Mouse (Mus musculus): ENCODE results near the gene H2-D1. TPM values are rescaled to one million over a fixed set of nuclear protein-coding genes. Genes with fewer than 3 reads are reported as not detected.

H2-D1 gene
- polyA plus RNA-seq, 1 experiment = 351 TPM

- H3K4me3 ChIP-seq (ENCODE audit: insufficient read depth, low read depth, low read length) = no peak overlapping the region
- 0 out of 2 replicates have a peak, but pooled peaks cover 5% of the 10 kb centered on the region for H3K4me1 ChIP-seq (ENCODE audit: control insufficient read depth, insufficient read depth, low read length)
- no peak for DNase-seq
- H3K27ac ChIP-seq (ENCODE audit: insufficient read depth, low read depth, low read length) = no peak overlapping the region
- 50% methylated on average over 1 of the region's 1 CpGs for WGBS
- H3K27me3 ChIP-seq (replicated peaks; ENCODE audit: control insufficient read depth, insufficient read depth, low read length) = no peaks in the 10 kb centered on the region
- no peak for TF ChIP-seq CTCF (conservative IDR thresholded peaks at IDR 0.05; ENCODE audit: insufficient read depth, insufficient read length, low read depth, low read length)
- no peak for TF ChIP-seq POLR2A (IDR thresholded peaks at IDR 0.05; ENCODE audit: low read depth, low read length)
- no peaks in the 10 kb centered on the region; the same call in 1 of the 2 replicates for H3K36me3 ChIP-seq (ENCODE audit: control insufficient read depth, insufficient read depth, low read length)
Observed at GRCm38 (mm10) chr17:35257378-35257777, 5.2 kb upstream of the H2-D1 start.

- DNase-seq = peak; percentile 98
- Histone ChIP-seq H3K27ac (ENCODE audit: insufficient read depth, low read depth, low read length) (no peak overlapping the region), H3K4me3 (ENCODE audit: insufficient read depth, low read depth, low read length) (peak overlapping the region; percentile 54), H3K36me3 (ENCODE audit: control insufficient read depth, insufficient read depth, low read length) (no peaks in the 10 kb centered on the region; the same call in 1 of the 2 replicates), H3K27me3 (replicated peaks; ENCODE audit: control insufficient read depth, insufficient read depth, low read length) (no peaks in the 10 kb centered on the region), H3K4me1 (ENCODE audit: control insufficient read depth, insufficient read depth, low read length) (peaks cover 8% of the 10 kb centered on the region; the same call in 1 of the 2 replicates)
- TF ChIP-seq POLR2A (IDR thresholded peaks at IDR 0.05; ENCODE audit: low read depth, low read length) (no peak), CTCF (conservative IDR thresholded peaks at IDR 0.05; ENCODE audit: insufficient read depth, insufficient read length, low read depth, low read length) (peak; percentile 92)
- WGBS = 3% methylated on average over 17 of the region's 17 CpGs
Observed at GRCm38 (mm10) chr17:35257824-35258491, 4.6 kb upstream of the H2-D1 start.

GRCm38 (mm10) chr17:35258492-35259478, 3.7 kb upstream of the H2-D1 start:
- peak overlapping the region; percentile 69 for H3K27ac ChIP-seq (ENCODE audit: insufficient read depth, low read depth, low read length)
- no peaks in the 10 kb centered on the region for H3K27me3 ChIP-seq (replicated peaks; ENCODE audit: control insufficient read depth, insufficient read depth, low read length)
- peak; percentile 80 for DNase-seq
- TF ChIP-seq POLR2A (IDR thresholded peaks at IDR 0.05; ENCODE audit: low read depth, low read length) (no peak), CTCF (conservative IDR thresholded peaks at IDR 0.05; ENCODE audit: insufficient read depth, insufficient read length, low read depth, low read length) (0 out of 2 replicates have a peak, but pooled peaks have one; percentile 5)
- peaks cover 8% of the 10 kb centered on the region; the same call in 1 of the 2 replicates for H3K4me1 ChIP-seq (ENCODE audit: control insufficient read depth, insufficient read depth, low read length)
- H3K36me3 ChIP-seq (ENCODE audit: control insufficient read depth, insufficient read depth, low read length) = no peaks in the 10 kb centered on the region
- H3K4me3 ChIP-seq (ENCODE audit: insufficient read depth, low read depth, low read length) = no peak overlapping the region
- 48% methylated on average over 14 of the region's 14 CpGs for WGBS

GRCm38 (mm10) chr17:35259621-35260020, 2.9 kb upstream of the H2-D1 start:
- peak overlapping the region; percentile 69 for H3K27ac ChIP-seq (ENCODE audit: insufficient read depth, low read depth, low read length)
- H3K27me3 ChIP-seq (replicated peaks; ENCODE audit: control insufficient read depth, insufficient read depth, low read length) = no peaks in the 10 kb centered on the region
- no peaks in the 10 kb centered on the region for H3K36me3 ChIP-seq (ENCODE audit: control insufficient read depth, insufficient read depth, low read length)
- DNase-seq = no peak
- TF ChIP-seq POLR2A (IDR thresholded peaks at IDR 0.05; ENCODE audit: low read depth, low read length) = no peak
- TF ChIP-seq CTCF (conservative IDR thresholded peaks at IDR 0.05; ENCODE audit: insufficient read depth, insufficient read length, low read depth, low read length) = no peak
- 71% methylated on average over 4 of the region's 4 CpGs for WGBS
- H3K4me3 ChIP-seq (ENCODE audit: insufficient read depth, low read depth, low read length) = no peak overlapping the region
- H3K4me1 ChIP-seq (ENCODE audit: control insufficient read depth, insufficient read depth, low read length) = peaks cover 8% of the 10 kb centered on the region; the same call in 1 of the 2 replicates

GRCm38 (mm10) chr17:35261651-35262050, 879 bp upstream of the H2-D1 start:
- TF ChIP-seq CTCF (conservative IDR thresholded peaks at IDR 0.05; ENCODE audit: insufficient read depth, insufficient read length, low read depth, low read length) = no peak
- no peak for TF ChIP-seq POLR2A (IDR thresholded peaks at IDR 0.05; ENCODE audit: low read depth, low read length)
- DNase-seq = no peak
- WGBS = 88% methylated on average over 13 of the region's 13 CpGs
- Histone ChIP-seq H3K27me3 (replicated peaks; ENCODE audit: control insufficient read depth, insufficient read depth, low read length) (no peaks in the 10 kb centered on the region), H3K27ac (ENCODE audit: insufficient read depth, low read depth, low read length) (no peak overlapping the region), H3K36me3 (ENCODE audit: control insufficient read depth, insufficient read depth, low read length) (no peaks in the 10 kb centered on the region), H3K4me3 (ENCODE audit: insufficient read depth, low read depth, low read length) (no peak overlapping the region), H3K4me1 (ENCODE audit: control insufficient read depth, insufficient read depth, low read length) (peaks cover 8% of the 10 kb centered on the region; the same call in 1 of the 2 replicates)

GRCm38 (mm10) chr17:35263523-35263883, 973 bp downstream of the H2-D1 start:
- peak overlapping the region; percentile 29; the same call in 1 of the 2 replicates for H3K27ac ChIP-seq (ENCODE audit: insufficient read depth, low read depth, low read length)
- peak overlapping the region; percentile 71 for H3K4me3 ChIP-seq (ENCODE audit: insufficient read depth, low read depth, low read length)
- DNase-seq = peak; percentile 52
- WGBS = 1% methylated on average over 31 of the region's 31 CpGs
- no peaks in the 10 kb centered on the region for H3K27me3 ChIP-seq (replicated peaks; ENCODE audit: control insufficient read depth, insufficient read depth, low read length)
- no peak for TF ChIP-seq POLR2A (IDR thresholded peaks at IDR 0.05; ENCODE audit: low read depth, low read length)
- H3K4me1 ChIP-seq (ENCODE audit: control insufficient read depth, insufficient read depth, low read length) = peaks cover 8% of the 10 kb centered on the region; the same call in 1 of the 2 replicates
- H3K36me3 ChIP-seq (ENCODE audit: control insufficient read depth, insufficient read depth, low read length) = no peaks in the 10 kb centered on the region
